In the genomic region with DNA sequence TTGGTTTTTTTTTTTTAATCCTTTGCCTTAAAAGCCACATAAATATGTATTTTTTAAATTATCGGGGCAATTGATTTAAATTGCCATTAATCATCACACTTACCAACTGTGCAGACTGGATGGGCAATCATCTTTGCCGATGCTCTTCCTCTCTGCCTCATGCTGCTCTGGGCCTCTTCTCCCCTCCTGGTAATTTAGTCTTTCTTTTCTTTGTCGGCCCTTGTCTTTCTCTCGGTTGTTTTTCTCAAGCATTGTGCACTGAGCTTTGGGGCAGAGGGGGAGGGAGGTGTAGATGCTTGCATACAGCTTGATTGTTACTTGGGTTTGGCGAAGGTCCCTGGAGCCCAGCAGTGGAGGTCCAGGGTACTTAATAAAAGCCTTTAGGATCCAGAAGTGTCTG, we compare ENCODE assay signal across 17 mouse cellular contexts.
"Had no signal": no experiment of that assay in that cellular context is flagged by ENCODE, and none has a peak within 500 bp of the region (broad histone marks: within the 10 kb centered on the region; RNA-seq: fewer than 3 reads in every experiment).

No protein-coding gene starts in this region.

- H3K4me2 ChIP-seq: liver, embryonic 11.5 days; liver, embryonic 15.5 days; midbrain, embryonic 11.5 days; neural tube, embryonic 13.5 days had no signal

- H3K4me1 ChIP-seq: liver, embryonic 15.5 days had no signal

- H3K4me3 ChIP-seq: layer of hippocampus, adult 2 months; liver, embryonic 15.5 days; myocyte; neural tube, embryonic 13.5 days had no signal

- H3K9ac ChIP-seq: liver, embryonic 15.5 days; neural tube, embryonic 13.5 days had no signal

- H3K27ac ChIP-seq: layer of hippocampus, adult 2 months; liver, embryonic 15.5 days had no signal

- H3K9me3 ChIP-seq: liver, embryonic 15.5 days; neural tube, embryonic 13.5 days had no signal

- DNase-seq: kidney, postnatal 10 days; kidney, postnatal 4 days; left cerebral cortex, postnatal 4 days; lung, adult 2 months; lung, postnatal 4 days; retina, postnatal 1 day; right cerebral cortex, postnatal 4 days; spleen, adult 18-20 months; thymus, adult 2 months; thymus, postnatal 25 days had no signal

- H3K27me3 ChIP-seq: liver, embryonic 15.5 days; neural tube, embryonic 13.5 days had no signal

- ATAC-seq: lung, postnatal 0 days had no signal

- H3K36me3 ChIP-seq: liver, embryonic 15.5 days had no signal
